Mouse (Mus musculus): Measurements from ENCODE around the gene B4galt4.

GRCm38 (mm10) chr16:38724256-38724655 lies 17.8 kb upstream of the B4galt4 start:
- TF ChIP-seq HCFC1 (IDR thresholded peaks at IDR 0.05; ENCODE audit: borderline replicate concordance, insufficient read depth, low read length) (no peak), MAFK (IDR thresholded peaks at IDR 0.05; ENCODE audit: insufficient read depth, low read depth, low read length) (no peak), ZC3H11A (IDR thresholded peaks at IDR 0.05; ENCODE audit: borderline replicate concordance, low read depth, low read length) (no peak), ZNF384 (IDR thresholded peaks at IDR 0.05; ENCODE audit: low read depth, low read length) (no peak), CHD2 (IDR thresholded peaks at IDR 0.05; ENCODE audit: low read depth, low read length) (no peak)

Measured in ES-E14 (cell line).